Mouse (Mus musculus): ENCODE measurements at regions not wholly inside any gene's neighbourhood (a gene's known extent, or its start where the extent isn't known, plus 50 kb on each side); places are given as distances from the start of the nearest gene placed in this dataset.

DNA sequence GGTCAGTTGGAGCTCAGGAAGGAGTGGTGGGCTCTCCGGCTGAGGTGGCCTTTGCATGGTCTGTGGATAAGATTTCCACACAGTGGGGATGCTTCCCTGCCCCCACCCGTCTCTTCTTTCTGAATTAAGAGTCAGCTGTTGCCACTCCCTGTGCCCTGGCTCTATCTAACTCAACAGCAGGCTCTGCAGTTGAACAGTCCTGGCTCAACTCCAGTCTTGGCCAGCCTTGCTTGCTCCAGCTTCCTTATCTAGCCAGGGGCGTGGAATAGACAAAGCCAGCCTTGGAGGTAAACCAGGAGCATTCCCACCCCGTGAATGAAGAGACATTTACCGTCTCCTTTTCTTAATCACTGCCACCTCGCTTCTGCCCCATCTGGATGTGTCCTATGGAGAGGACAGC is 89.7 kb downstream of the Mn1 start:
- peak; percentile 34; the same call in 1 of the 2 replicates for TF ChIP-seq GATA4 (IDR thresholded peaks at IDR 0.05; ENCODE audit: insufficient replicate concordance, low read length)

GRCm38 (mm10) chr5:111507332-111507731 is 90.2 kb downstream of the Mn1 start:
- TF ChIP-seq GATA4 (IDR thresholded peaks at IDR 0.05; ENCODE audit: insufficient replicate concordance, low read length): no peak

GRCm38 (mm10) chr5:111509014-111509561 is 91.9 kb downstream of the Mn1 start:
- no peak for TF ChIP-seq GATA4 (IDR thresholded peaks at IDR 0.05; ENCODE audit: insufficient replicate concordance, low read length)

DNA sequence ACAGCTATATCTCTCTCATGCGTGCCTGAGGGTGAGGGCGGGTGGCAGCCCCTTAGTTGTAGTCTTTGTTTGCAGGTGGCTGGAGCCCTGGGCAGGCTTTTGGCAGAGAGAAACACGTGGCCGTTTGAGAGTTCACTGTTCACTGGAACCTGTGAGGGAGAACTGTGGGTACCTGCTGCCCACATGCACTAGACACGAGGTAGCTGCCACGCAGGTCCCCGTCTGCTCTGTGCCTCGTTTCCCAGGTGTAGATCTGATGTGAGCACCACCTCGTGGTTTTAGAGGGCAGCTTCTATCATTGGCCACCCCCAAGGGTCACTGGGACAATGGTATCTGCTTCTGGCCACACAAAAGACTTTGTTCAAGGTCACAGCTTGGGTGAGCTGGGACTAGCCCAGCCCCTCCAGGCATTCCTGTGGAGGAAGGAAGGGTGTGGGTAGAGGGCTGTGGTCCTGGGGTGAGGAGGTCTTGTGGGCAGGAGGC is 92.5 kb downstream of the Mn1 start:
- TF ChIP-seq GATA4 (IDR thresholded peaks at IDR 0.05; ENCODE audit: insufficient replicate concordance, low read length): no peak

GRCm38 (mm10) chr5:111510183-111510878 is 93.2 kb downstream of the Mn1 start:
- no peak for TF ChIP-seq GATA4 (IDR thresholded peaks at IDR 0.05; ENCODE audit: insufficient replicate concordance, low read length)

DNA sequence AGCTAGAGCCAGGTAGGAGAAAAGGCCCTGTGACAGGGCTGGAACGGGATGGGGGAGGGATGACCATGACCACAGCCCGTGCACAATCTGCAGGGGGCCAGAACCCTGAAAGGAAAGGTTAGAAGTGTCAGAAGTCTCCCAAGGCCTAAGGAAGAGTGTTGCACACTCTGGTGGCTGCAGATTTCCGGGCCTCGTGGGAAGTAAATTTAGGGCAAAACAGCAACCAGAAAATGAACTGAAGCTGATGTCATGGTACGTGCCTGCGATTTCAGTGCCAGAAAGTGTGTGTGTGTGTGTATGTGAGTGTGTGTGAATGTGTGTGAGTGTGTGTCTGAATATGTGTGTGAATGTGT is 93.7 kb downstream of the Mn1 start:
- TF ChIP-seq GATA4 (IDR thresholded peaks at IDR 0.05; ENCODE audit: insufficient replicate concordance, low read length): no peak

DNA sequence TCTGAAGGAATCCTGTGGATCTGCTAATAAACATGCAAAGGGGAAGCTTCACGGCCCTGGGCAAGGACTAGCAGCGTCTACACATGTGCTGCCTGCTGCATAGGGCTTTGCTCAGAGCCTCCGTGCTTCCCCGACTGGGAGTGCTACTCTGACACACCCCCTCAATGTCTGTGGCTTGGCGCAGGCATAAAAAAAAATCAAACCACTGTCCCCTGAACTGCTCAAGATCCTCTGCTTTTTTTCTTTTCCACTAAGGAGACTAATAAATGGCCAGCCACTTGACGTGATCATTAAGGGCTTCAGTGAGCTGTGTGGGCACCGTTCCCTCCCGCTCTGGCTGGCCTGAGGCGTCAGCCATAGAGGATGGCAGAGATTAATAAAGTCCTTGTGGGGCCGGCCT is 94.8 kb downstream of the Mn1 start:
- no peak for TF ChIP-seq GATA4 (IDR thresholded peaks at IDR 0.05; ENCODE audit: insufficient replicate concordance, low read length)

- no peak for TF ChIP-seq GATA4 (IDR thresholded peaks at IDR 0.05; ENCODE audit: insufficient replicate concordance, low read length)
These were observed 96.8 kb downstream of the Mn1 start for GRCm38 (mm10) chr5:111513976-111514375.

- TF ChIP-seq GATA4 (IDR thresholded peaks at IDR 0.05; ENCODE audit: insufficient replicate concordance, low read length): no peak
These were observed 101.9 kb downstream of the Mn1 start for GRCm38 (mm10) chr5:111519059-111519458.

DNA sequence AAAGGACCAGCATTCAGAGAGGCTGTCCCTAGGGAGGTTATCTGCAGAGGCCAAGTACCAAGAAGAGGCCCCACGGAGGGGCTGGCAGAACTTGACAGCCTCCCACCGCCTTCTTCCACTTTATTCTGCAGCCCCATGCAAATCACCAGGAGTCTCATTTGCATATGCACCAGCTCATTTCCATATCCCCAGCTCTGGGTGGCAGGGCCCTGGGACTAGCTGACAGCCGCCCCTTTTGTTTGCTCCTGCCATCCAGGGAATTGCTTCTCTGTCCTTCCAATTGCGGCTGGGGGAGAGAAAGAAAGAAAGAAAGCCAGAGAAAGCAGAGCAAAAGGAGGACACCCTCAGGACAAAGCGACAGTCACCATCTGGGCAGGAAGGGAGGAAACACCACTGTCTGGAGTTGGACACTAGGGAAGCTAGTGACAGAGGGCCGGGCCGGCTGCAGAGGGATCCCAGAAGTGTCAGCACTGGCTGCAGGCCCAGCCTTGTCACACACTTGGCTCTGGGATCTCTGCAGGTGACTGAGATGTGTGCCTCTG is 102.4 kb downstream of the Mn1 start:
- TF ChIP-seq GATA4 (IDR thresholded peaks at IDR 0.05; ENCODE audit: insufficient replicate concordance, low read length): no peak

- TF ChIP-seq GATA4 (IDR thresholded peaks at IDR 0.05; ENCODE audit: insufficient replicate concordance, low read length): no peak
These were observed 104.7 kb downstream of the Mn1 start for GRCm38 (mm10) chr5:111521866-111522265.

DNA sequence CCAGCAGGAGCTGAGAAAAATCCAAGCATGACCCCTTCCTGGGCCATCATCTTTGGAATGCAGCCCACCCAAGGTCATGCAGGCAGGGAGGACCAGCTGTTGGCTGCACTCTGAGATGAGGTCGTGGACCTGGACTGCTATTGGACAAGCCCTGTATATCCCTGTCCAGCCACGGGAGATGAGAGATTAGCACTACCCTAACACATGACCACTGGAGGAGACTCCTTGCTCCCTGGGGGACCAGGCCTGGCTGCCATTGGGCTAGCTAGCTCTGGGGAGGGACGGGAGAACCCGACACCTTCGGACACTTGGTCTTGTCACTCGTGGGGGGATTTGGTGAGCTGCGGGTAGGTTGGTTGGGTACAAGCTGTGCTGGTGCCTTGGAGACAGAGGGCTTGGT is 105.4 kb downstream of the Mn1 start:
- no peak for TF ChIP-seq GATA4 (IDR thresholded peaks at IDR 0.05; ENCODE audit: insufficient replicate concordance, low read length)

DNA sequence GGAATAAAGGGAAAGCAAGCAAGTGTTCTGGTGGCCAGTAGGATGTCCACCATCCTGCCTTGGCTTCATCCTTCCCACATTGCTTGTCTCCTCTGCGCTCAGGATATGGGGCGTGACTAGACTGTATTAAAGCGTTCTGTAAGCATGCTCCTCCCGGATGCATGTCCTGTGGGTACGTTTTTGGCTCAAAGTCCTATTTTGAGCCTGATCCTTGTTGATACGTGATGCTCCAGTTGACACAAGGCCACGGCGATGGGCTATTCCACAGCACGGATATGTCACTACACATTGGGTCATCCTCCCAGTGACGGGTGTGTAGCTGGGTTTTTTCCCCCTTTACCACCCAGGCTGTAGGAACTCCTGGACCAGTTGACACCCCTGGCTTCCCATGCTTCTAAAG is 110.6 kb downstream of the Mn1 start:
- TF ChIP-seq GATA4 (IDR thresholded peaks at IDR 0.05; ENCODE audit: insufficient replicate concordance, low read length): no peak

DNA sequence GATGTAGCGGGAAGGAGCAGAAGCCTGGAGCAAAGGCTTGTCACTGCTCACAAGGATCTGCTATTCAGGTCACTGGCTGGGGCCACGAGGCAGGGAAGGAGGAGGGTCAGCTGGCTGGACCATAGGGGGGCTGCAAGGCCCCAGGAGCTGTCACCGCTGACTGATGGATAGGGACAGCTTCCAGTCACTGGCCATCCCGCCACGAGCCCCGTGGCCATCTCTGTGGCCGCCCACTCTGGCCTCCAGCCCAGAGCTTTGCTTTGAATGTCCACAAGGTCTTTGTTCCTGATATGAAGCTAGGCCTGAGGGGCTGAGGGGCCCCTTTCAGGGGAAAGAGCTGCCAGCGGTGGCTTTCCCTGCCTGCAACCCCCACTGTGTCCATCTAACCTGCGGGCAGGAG is 111.9 kb downstream of the Mn1 start:
- no peak for TF ChIP-seq GATA4 (IDR thresholded peaks at IDR 0.05; ENCODE audit: insufficient replicate concordance, low read length)

DNA sequence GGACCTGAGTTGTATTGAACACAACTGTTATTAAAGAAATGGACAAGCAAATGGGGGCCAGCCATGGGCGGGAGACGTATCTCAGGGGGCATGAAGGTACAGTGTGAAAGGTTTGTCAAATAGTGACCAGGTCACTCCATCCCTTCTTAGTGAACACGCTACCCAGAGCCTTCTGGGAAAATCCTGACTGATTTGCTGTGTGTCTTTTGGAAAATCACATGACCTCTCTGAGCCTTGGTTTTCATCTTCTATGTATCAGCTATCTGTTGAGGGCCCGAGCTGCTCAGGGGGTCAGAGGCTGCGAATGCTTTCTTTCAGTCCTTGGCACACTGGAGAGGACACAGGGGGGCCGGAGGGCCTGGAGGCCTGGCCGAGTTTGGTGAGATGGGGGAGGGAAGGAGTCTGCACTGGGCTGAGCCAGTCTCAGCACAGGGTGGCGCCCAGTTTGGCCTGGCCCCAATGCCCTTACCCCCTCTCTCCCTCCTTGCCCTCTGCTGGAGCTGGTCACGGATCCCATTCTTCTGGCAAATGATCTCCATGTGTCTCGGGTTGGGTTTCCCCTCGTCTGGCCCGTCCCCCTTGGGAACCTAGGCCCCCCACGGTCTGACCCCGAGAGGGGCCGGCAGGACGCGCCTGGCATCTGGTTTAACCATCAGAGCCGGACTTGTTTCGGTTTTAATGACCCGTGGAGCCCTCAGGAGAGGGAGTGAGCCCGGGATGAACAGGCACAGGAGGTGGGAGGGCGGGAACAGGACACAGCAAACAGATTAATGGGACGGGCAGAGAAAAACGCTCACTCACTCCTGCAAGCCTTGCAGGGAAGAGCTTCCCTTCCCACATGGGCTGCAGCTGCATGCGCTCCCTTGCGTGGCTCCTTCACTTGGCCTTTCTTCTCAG is 113.7 kb downstream of the Mn1 start:
- no peak for TF ChIP-seq GATA4 (IDR thresholded peaks at IDR 0.05; ENCODE audit: insufficient replicate concordance, low read length)

Data from liver, adult (tissue).